Mouse (Mus musculus): ENCODE measurements around the gene Zkscan14. TPM values are rescaled to one million over a fixed set of nuclear protein-coding genes. Genes with fewer than 3 reads are reported as not detected.

Gene Zkscan14
- polyA plus RNA-seq, 1 experiment from 2014 or later, result 6.5 TPM

- WGBS, result 79% methylated on average over 2 of the region's 2 CpGs
- Histone ChIP-seq H3K27ac (ENCODE audit: low read depth, low read length) (peak within 1 kb of the TSS; percentile 71), H3K4me2 (ENCODE audit: low read depth, low read length, severe bottlenecking) (peak within 1 kb of the TSS; percentile 81), H3K4me1 (replicated peaks; ENCODE audit: control insufficient read depth, insufficient read depth, low read length) (peaks cover 8% of the 10 kb centered on the region; the same call in 1 of the 2 replicates), H3K4me3 (ENCODE audit: low read depth, low read length) (peak within 1 kb of the TSS; percentile 90), H3K9ac (ENCODE audit: low read length) (peak within 1 kb of the TSS; percentile 95), H3K27me3 (ENCODE audit: control insufficient read depth, insufficient read depth, low read length) (no peaks in the 10 kb centered on the region), H3K36me3 (ENCODE audit: control insufficient read depth, insufficient read depth, low read length) (no peaks in the 10 kb centered on the region; the same call in 1 of the 2 replicates), H3K9me3 (ENCODE audit: control insufficient read depth, low read length) (no peaks in the 10 kb centered on the region)
- DNase-seq (ENCODE audit: low spot score), result no peak
- ATAC-seq (replicated peaks; ENCODE audit: low FRiP score), result no peak
Measured at GRCm38 (mm10) chr5:145191962-145192361, 9.7 kb downstream of the Zkscan14 start, which contains the start of gene Atp5j2. Gene Atp5j2 (minus strand): TSS chr5:145192062.

- Histone ChIP-seq H3K4me2 (ENCODE audit: low read depth, low read length, severe bottlenecking) (peak overlapping the region; percentile 81), H3K9ac (ENCODE audit: low read length) (peak overlapping the region; percentile 95), H3K27ac (ENCODE audit: low read depth, low read length) (peak overlapping the region; percentile 71), H3K9me3 (ENCODE audit: control insufficient read depth, low read length) (no peaks in the 10 kb centered on the region), H3K4me1 (replicated peaks; ENCODE audit: control insufficient read depth, insufficient read depth, low read length) (peaks cover 8% of the 10 kb centered on the region; the same call in 1 of the 2 replicates), H3K4me3 (ENCODE audit: low read depth, low read length) (peak overlapping the region; percentile 90), H3K27me3 (ENCODE audit: control insufficient read depth, insufficient read depth, low read length) (no peaks in the 10 kb centered on the region), H3K36me3 (ENCODE audit: control insufficient read depth, insufficient read depth, low read length) (no peaks in the 10 kb centered on the region; the same call in none of the 2 replicates)
- ATAC-seq (replicated peaks; ENCODE audit: low FRiP score), result peak; percentile 94
- DNase-seq (ENCODE audit: low spot score), result peak; percentile 94
- WGBS, result under 1% methylated on average over 41 of the region's 41 CpGs
Measured at GRCm38 (mm10) chr5:145190875-145191798, 10.5 kb downstream of the Zkscan14 start.

- DNase-seq (ENCODE audit: low spot score), result no peak
- peak overlapping the region; percentile 90 for H3K4me3 ChIP-seq (ENCODE audit: low read depth, low read length)
- H3K9me3 ChIP-seq (ENCODE audit: control insufficient read depth, low read length), result no peaks in the 10 kb centered on the region
- H3K27me3 ChIP-seq (ENCODE audit: control insufficient read depth, insufficient read depth, low read length), result no peaks in the 10 kb centered on the region
- peaks cover 8% of the 10 kb centered on the region; the same call in 1 of the 2 replicates for H3K4me1 ChIP-seq (replicated peaks; ENCODE audit: control insufficient read depth, insufficient read depth, low read length)
- no peak overlapping the region for H3K27ac ChIP-seq (ENCODE audit: low read depth, low read length)
- peak overlapping the region; percentile 95 for H3K9ac ChIP-seq (ENCODE audit: low read length)
- H3K36me3 ChIP-seq (ENCODE audit: control insufficient read depth, insufficient read depth, low read length), result peaks cover 5% of the 10 kb centered on the region
- H3K4me2 ChIP-seq (ENCODE audit: low read depth, low read length, severe bottlenecking), result peak overlapping the region; percentile 81
- no peak for ATAC-seq (replicated peaks; ENCODE audit: low FRiP score)
- WGBS, result 62% methylated on average over 5 of the region's 5 CpGs
Measured at GRCm38 (mm10) chr5:145190373-145190772, 11.3 kb downstream of the Zkscan14 start.

- DNase-seq (ENCODE audit: low spot score), result no peak
- 94% methylated on average over 6 of the region's 6 CpGs for WGBS
- no peak overlapping the region for H3K4me3 ChIP-seq (ENCODE audit: low read depth, low read length)
Measured at GRCm38 (mm10) chr5:145189416-145189815, 12.3 kb downstream of the Zkscan14 start.

GRCm38 (mm10) chr5:145185244-145185643, 16.4 kb downstream of the Zkscan14 start:
- Histone ChIP-seq H3K9me3 (ENCODE audit: control insufficient read depth, low read length) (no peaks in the 10 kb centered on the region), H3K27me3 (ENCODE audit: control insufficient read depth, insufficient read depth, low read length) (no peaks in the 10 kb centered on the region), H3K4me3 (ENCODE audit: low read depth, low read length) (no peak overlapping the region), H3K36me3 (ENCODE audit: control insufficient read depth, insufficient read depth, low read length) (peaks cover 17% of the 10 kb centered on the region), H3K4me2 (ENCODE audit: low read depth, low read length, severe bottlenecking) (no peak overlapping the region), H3K27ac (ENCODE audit: low read depth, low read length) (no peak overlapping the region), H3K9ac (ENCODE audit: low read length) (no peak overlapping the region), H3K4me1 (replicated peaks; ENCODE audit: control insufficient read depth, insufficient read depth, low read length) (peaks cover 2% of the 10 kb centered on the region; the same call in 1 of the 2 replicates)
- ATAC-seq (replicated peaks; ENCODE audit: low FRiP score) (no peak), DNase-seq (ENCODE audit: low spot score) (no peak)
- 85% methylated on average over 2 of the region's 2 CpGs for WGBS

More at GRCm38 (mm10) chr5:145189416-145189815, 12.3 kb downstream of the Zkscan14 start:
- H3K27ac ChIP-seq (ENCODE audit: low read depth, low read length), result no peak overlapping the region
- no peaks in the 10 kb centered on the region for H3K9me3 ChIP-seq (ENCODE audit: control insufficient read depth, low read length)
- peaks cover 8% of the 10 kb centered on the region for H3K36me3 ChIP-seq (ENCODE audit: control insufficient read depth, insufficient read depth, low read length)
- H3K9ac ChIP-seq (ENCODE audit: low read length), result no peak overlapping the region
- H3K4me2 ChIP-seq (ENCODE audit: low read depth, low read length, severe bottlenecking), result no peak overlapping the region
- no peak for ATAC-seq (replicated peaks; ENCODE audit: low FRiP score)
- H3K27me3 ChIP-seq (ENCODE audit: control insufficient read depth, insufficient read depth, low read length), result no peaks in the 10 kb centered on the region
- H3K4me1 ChIP-seq (replicated peaks; ENCODE audit: control insufficient read depth, insufficient read depth, low read length), result peaks cover 8% of the 10 kb centered on the region; the same call in 1 of the 2 replicates

- no peak overlapping the region for H3K9ac ChIP-seq (ENCODE audit: low read length)
- H3K27me3 ChIP-seq (ENCODE audit: control insufficient read depth, insufficient read depth, low read length), result no peaks in the 10 kb centered on the region
- H3K4me2 ChIP-seq (ENCODE audit: low read depth, low read length, severe bottlenecking), result no peak overlapping the region
- H3K27ac ChIP-seq (ENCODE audit: low read depth, low read length), result no peak overlapping the region
- H3K4me1 ChIP-seq (replicated peaks; ENCODE audit: control insufficient read depth, insufficient read depth, low read length), result no peaks in the 10 kb centered on the region
- 89% methylated on average over 18 of the region's 18 CpGs for WGBS
- DNase-seq (ENCODE audit: low spot score), result no peak
- peaks cover 17% of the 10 kb centered on the region for H3K36me3 ChIP-seq (ENCODE audit: control insufficient read depth, insufficient read depth, low read length)
- no peak overlapping the region for H3K4me3 ChIP-seq (ENCODE audit: low read depth, low read length)
- no peak for ATAC-seq (replicated peaks; ENCODE audit: low FRiP score)
- no peaks in the 10 kb centered on the region for H3K9me3 ChIP-seq (ENCODE audit: control insufficient read depth, low read length)
Measured at GRCm38 (mm10) chr5:145178461-145178980, 23.1 kb downstream of the Zkscan14 start.

- ATAC-seq (replicated peaks; ENCODE audit: low FRiP score) (peak; percentile 76), DNase-seq (ENCODE audit: low spot score) (no peak)
- Histone ChIP-seq H3K27ac (ENCODE audit: low read depth, low read length) (no peak overlapping the region), H3K9me3 (ENCODE audit: control insufficient read depth, low read length) (no peaks in the 10 kb centered on the region), H3K36me3 (ENCODE audit: control insufficient read depth, insufficient read depth, low read length) (peaks cover 7% of the 10 kb centered on the region), H3K4me2 (ENCODE audit: low read depth, low read length, severe bottlenecking) (peak overlapping the region; percentile 62), H3K4me3 (ENCODE audit: low read depth, low read length) (peak overlapping the region; percentile 78), H3K4me1 (replicated peaks; ENCODE audit: control insufficient read depth, insufficient read depth, low read length) (peaks cover 9% of the 10 kb centered on the region), H3K9ac (ENCODE audit: low read length) (peak overlapping the region; percentile 86), H3K27me3 (ENCODE audit: control insufficient read depth, insufficient read depth, low read length) (no peaks in the 10 kb centered on the region)
- WGBS, result under 1% methylated on average over 25 of the region's 28 CpGs
Measured at GRCm38 (mm10) chr5:145167306-145167661, 34.4 kb downstream of the Zkscan14 start.

- WGBS, result 1% methylated on average over 51 of the region's 51 CpGs
- Histone ChIP-seq H3K4me1 (replicated peaks; ENCODE audit: control insufficient read depth, insufficient read depth, low read length) (peaks cover 9% of the 10 kb centered on the region), H3K9me3 (ENCODE audit: control insufficient read depth, low read length) (no peaks in the 10 kb centered on the region), H3K9ac (ENCODE audit: low read length) (peak within 1 kb of the TSS; percentile 86), H3K27me3 (ENCODE audit: control insufficient read depth, insufficient read depth, low read length) (no peaks in the 10 kb centered on the region), H3K4me2 (ENCODE audit: low read depth, low read length, severe bottlenecking) (peak within 1 kb of the TSS; percentile 62), H3K27ac (ENCODE audit: low read depth, low read length) (peak within 1 kb of the TSS; percentile 54; the same call in 1 of the 2 replicates), H3K36me3 (ENCODE audit: control insufficient read depth, insufficient read depth, low read length) (peaks cover 3% of the 10 kb centered on the region), H3K4me3 (ENCODE audit: low read depth, low read length) (peak within 1 kb of the TSS; percentile 78)
- ATAC-seq (replicated peaks; ENCODE audit: low FRiP score) (peak; percentile 95), DNase-seq (ENCODE audit: low spot score) (peak; percentile 99)
Measured at GRCm38 (mm10) chr5:145166536-145167305, 34.9 kb downstream of the Zkscan14 start, which contains the start of the genes Ptcd1 and Cpsf4. Gene Ptcd1 (minus strand): TSS chr5:145167108. Gene Cpsf4 (plus strand): TSS chr5:145167213.
